Mouse (Mus musculus): ENCODE data around the gene Atp6v1e1. TPM values are rescaled to one million over a fixed set of nuclear protein-coding genes. Genes with fewer than 3 reads are reported as not detected.

Atp6v1e1 gene
- polyA plus RNA-seq, 1 experiment from 2014 or later: 320 TPM

- ATAC-seq (replicated peaks; ENCODE audit: low FRiP score, low read depth) (no peak), DNase-seq (ENCODE audit: low spot score) (no peak)
- Histone ChIP-seq H3K36me3 (ENCODE audit: insufficient read depth, low read length) (no peaks in the 10 kb centered on the region), H3K27me3 (ENCODE audit: insufficient read depth, low read length) (no peaks in the 10 kb centered on the region), H3K4me3 (replicated peaks; ENCODE audit: low read depth, low read length) (no peak overlapping the region), H3K9ac (ENCODE audit: low read depth, low read length) (no peak overlapping the region), H3K4me1 (replicated peaks; ENCODE audit: insufficient read depth, low read length) (no peaks in the 10 kb centered on the region), H3K27ac (no peak overlapping the region), H3K9me3 (replicated peaks; ENCODE audit: low read length) (no peaks in the 10 kb centered on the region), H3K4me2 (ENCODE audit: low read length) (no peak overlapping the region)
- TF ChIP-seq CTCF (IDR thresholded peaks at IDR 0.05; ENCODE audit: low read depth): no peak
Measured at GRCm38 (mm10) chr6:120772025-120772424, 50.6 kb downstream of the Atp6v1e1 start.

GRCm38 (mm10) chr6:120771366-120771765 is 51.2 kb downstream of the Atp6v1e1 start:
- TF ChIP-seq CTCF (IDR thresholded peaks at IDR 0.05; ENCODE audit: low read depth): peak; percentile 31; the same call in 1 of the 2 replicates
- H3K9ac ChIP-seq (ENCODE audit: low read depth, low read length): no peak overlapping the region
- no peaks in the 10 kb centered on the region for H3K27me3 ChIP-seq (ENCODE audit: insufficient read depth, low read length)
- no peak overlapping the region for H3K4me3 ChIP-seq (replicated peaks; ENCODE audit: low read depth, low read length)
- H3K36me3 ChIP-seq (ENCODE audit: insufficient read depth, low read length): no peaks in the 10 kb centered on the region
- DNase-seq (ENCODE audit: low spot score): no peak
- no peaks in the 10 kb centered on the region for H3K4me1 ChIP-seq (replicated peaks; ENCODE audit: insufficient read depth, low read length)
- H3K9me3 ChIP-seq (replicated peaks; ENCODE audit: low read length): no peaks in the 10 kb centered on the region
- 64% methylated on average over 1 of the region's 1 CpGs for WGBS
- ATAC-seq (replicated peaks; ENCODE audit: low FRiP score, low read depth): no peak
- no peak overlapping the region for H3K4me2 ChIP-seq (ENCODE audit: low read length)
- H3K27ac ChIP-seq: no peak overlapping the region

GRCm38 (mm10) chr6:120769972-120770371 is 52.6 kb downstream of the Atp6v1e1 start:
- ATAC-seq (replicated peaks; ENCODE audit: low FRiP score, low read depth) (no peak), DNase-seq (ENCODE audit: low spot score) (no peak)
- H3K36me3 ChIP-seq (ENCODE audit: insufficient read depth, low read length): no peaks in the 10 kb centered on the region
- no peak overlapping the region for H3K27ac ChIP-seq
- no peak for TF ChIP-seq CTCF (IDR thresholded peaks at IDR 0.05; ENCODE audit: low read depth)
- H3K9me3 ChIP-seq (replicated peaks; ENCODE audit: low read length): no peaks in the 10 kb centered on the region
- H3K9ac ChIP-seq (ENCODE audit: low read depth, low read length): no peak overlapping the region
- no peaks in the 10 kb centered on the region for H3K4me1 ChIP-seq (replicated peaks; ENCODE audit: insufficient read depth, low read length)
- 94% methylated on average over 1 of the region's 1 CpGs for WGBS
- H3K4me3 ChIP-seq (replicated peaks; ENCODE audit: low read depth, low read length): no peak overlapping the region
- no peaks in the 10 kb centered on the region for H3K27me3 ChIP-seq (ENCODE audit: insufficient read depth, low read length)
- H3K4me2 ChIP-seq (ENCODE audit: low read length): no peak overlapping the region

GRCm38 (mm10) chr6:120761151-120761550 is 61.4 kb downstream of the Atp6v1e1 start:
- ATAC-seq (replicated peaks; ENCODE audit: low FRiP score, low read depth): no peak
- Histone ChIP-seq H3K27me3 (ENCODE audit: insufficient read depth, low read length) (no peaks in the 10 kb centered on the region), H3K4me2 (ENCODE audit: low read length) (no peak overlapping the region), H3K4me3 (replicated peaks; ENCODE audit: low read depth, low read length) (no peak overlapping the region), H3K27ac (no peak overlapping the region), H3K9me3 (replicated peaks; ENCODE audit: low read length) (no peaks in the 10 kb centered on the region), H3K36me3 (ENCODE audit: insufficient read depth, low read length) (peaks cover 14% of the 10 kb centered on the region; the same call in 1 of the 2 replicates), H3K4me1 (replicated peaks; ENCODE audit: insufficient read depth, low read length) (no peaks in the 10 kb centered on the region), H3K9ac (ENCODE audit: low read depth, low read length) (no peak overlapping the region)
- no peak for TF ChIP-seq CTCF (IDR thresholded peaks at IDR 0.05; ENCODE audit: low read depth)
- DNase-seq (ENCODE audit: low spot score): no peak
- WGBS: 90% methylated on average over 2 of the region's 2 CpGs

- H3K4me1 ChIP-seq (replicated peaks; ENCODE audit: insufficient read depth, low read length): no peaks in the 10 kb centered on the region
- no peaks in the 10 kb centered on the region for H3K36me3 ChIP-seq (ENCODE audit: insufficient read depth, low read length)
- no peak overlapping the region for H3K4me2 ChIP-seq (ENCODE audit: low read length)
- no peak overlapping the region for H3K4me3 ChIP-seq (replicated peaks; ENCODE audit: low read depth, low read length)
- ATAC-seq (replicated peaks; ENCODE audit: low FRiP score, low read depth): no peak
- 74% methylated on average over 2 of the region's 2 CpGs for WGBS
- H3K27me3 ChIP-seq (ENCODE audit: insufficient read depth, low read length): no peaks in the 10 kb centered on the region
- no peak for TF ChIP-seq CTCF (IDR thresholded peaks at IDR 0.05; ENCODE audit: low read depth)
- no peak overlapping the region for H3K9ac ChIP-seq (ENCODE audit: low read depth, low read length)
- peak; percentile 10 for DNase-seq (ENCODE audit: low spot score)
- no peaks in the 10 kb centered on the region for H3K9me3 ChIP-seq (replicated peaks; ENCODE audit: low read length)
- no peak overlapping the region for H3K27ac ChIP-seq
Measured at GRCm38 (mm10) chr6:120746416-120746815, 76.2 kb downstream of the Atp6v1e1 start.

Small RNA genes lying within 50 kb of the gene (microRNA-seq; reads per million reads assigned to microRNA genes)
- not detected for gene Gm25193

Other genes starting within 250 kb of the Atp6v1e1 start
- gene Cecr2, start 156.4 kb downstream of the Atp6v1e1 start, polyA plus RNA-seq (2015; fragmentation: Nextera tagmentation; extraction: Ambion mirVana): 3.3 and 3.6 TPM in 2 replicates
- 0.11 TPM in 1 of 2 replicates, not detected in the other for gene Slc25a18, start 49.2 kb downstream of the Atp6v1e1 start, polyA plus RNA-seq (2015; fragmentation: Nextera tagmentation; extraction: Ambion mirVana)
- 22.4 and 22.9 TPM in 2 replicates for gene Bcl2l13, start 13.4 kb upstream of the Atp6v1e1 start, polyA plus RNA-seq (2015; fragmentation: Nextera tagmentation; extraction: Ambion mirVana)
- gene Bid, start 94.1 kb upstream of the Atp6v1e1 start, polyA plus RNA-seq (2015; fragmentation: Nextera tagmentation; extraction: Ambion mirVana): 34.2 and 35.8 TPM in 2 replicates

All from kidney, postnatal 0 days (tissue).